Mouse (Mus musculus) thymus, postnatal 25 days (tissue): ENCODE measurements around the gene Stfa1.
"Not testable (repeated sequence)": the region's sequence is repeated elsewhere in the genome, so short reads cannot be mapped to it uniquely, and the experiment has no call there.

ENCODE experiments used
- DNase-seq: peaks from one replicate; pipeline ENCODE4 v3.0.0; 2022

The Stfa1 gene

GRCm38 (mm10) chr16:36276796-36277195 lies at the start of gene Stfa1:
Gene Stfa1, plus strand, starts transcription at chr16:36276951.
- DNase-seq = not testable (repeated sequence)

- not testable (repeated sequence) for DNase-seq
Observed at GRCm38 (mm10) chr16:36260585-36260984, 16.2 kb upstream of the Stfa1 start.

- no peak for DNase-seq
Observed at GRCm38 (mm10) chr16:36289140-36289539, 12.4 kb downstream of the Stfa1 start.

GRCm38 (mm10) chr16:36307631-36308030 lies 30.9 kb downstream of the Stfa1 start:
- no peak for DNase-seq

- not testable (repeated sequence) for DNase-seq
Observed at GRCm38 (mm10) chr16:36316111-36316510, 39.4 kb downstream of the Stfa1 start.

- DNase-seq = no peak
Observed at GRCm38 (mm10) chr16:36319286-36319685, 42.5 kb downstream of the Stfa1 start.

GRCm38 (mm10) chr16:36334232-36334631 lies 57.5 kb downstream of the Stfa1 start, which contains the start of gene BC117090:
Gene BC117090, minus strand, starts transcription at chr16:36334332.
- DNase-seq = no peak
